Mouse (Mus musculus): ENCODE measurements at regions not wholly inside any gene's neighbourhood (a gene's known extent, or its start where the extent isn't known, plus 50 kb on each side); places are given as distances from the start of the nearest gene placed in this dataset.

DNA sequence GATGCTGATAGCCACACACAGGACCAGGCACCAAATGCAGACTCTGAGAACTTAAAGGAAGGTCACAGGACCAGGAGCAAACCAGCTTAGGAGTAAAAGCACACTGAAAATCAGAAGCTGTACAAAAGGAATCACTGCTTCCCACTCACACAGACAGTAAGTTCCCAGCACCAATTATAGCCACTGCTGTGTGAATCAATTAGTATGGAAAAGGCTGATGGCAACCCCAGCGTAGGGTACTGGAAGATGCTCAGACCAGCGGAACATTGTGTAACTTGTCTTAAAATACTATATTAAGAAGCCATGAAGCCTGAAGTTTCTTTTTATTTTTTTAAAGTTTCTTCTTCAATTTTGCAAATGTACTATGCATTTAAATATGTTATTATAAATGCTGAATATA lies 115.8 kb downstream of the Lnpk start:
- no peak for DNase-seq

- no peak for DNase-seq
These were observed 117.9 kb downstream of the Lnpk start for GRCm38 (mm10) chr2:74461211-74461844.

- no peak for DNase-seq
These were observed 124.8 kb downstream of the Lnpk start for GRCm38 (mm10) chr2:74454431-74454830.

GRCm38 (mm10) chr2:74452679-74453078 lies 126.6 kb downstream of the Lnpk start:
- DNase-seq, result no peak

DNA sequence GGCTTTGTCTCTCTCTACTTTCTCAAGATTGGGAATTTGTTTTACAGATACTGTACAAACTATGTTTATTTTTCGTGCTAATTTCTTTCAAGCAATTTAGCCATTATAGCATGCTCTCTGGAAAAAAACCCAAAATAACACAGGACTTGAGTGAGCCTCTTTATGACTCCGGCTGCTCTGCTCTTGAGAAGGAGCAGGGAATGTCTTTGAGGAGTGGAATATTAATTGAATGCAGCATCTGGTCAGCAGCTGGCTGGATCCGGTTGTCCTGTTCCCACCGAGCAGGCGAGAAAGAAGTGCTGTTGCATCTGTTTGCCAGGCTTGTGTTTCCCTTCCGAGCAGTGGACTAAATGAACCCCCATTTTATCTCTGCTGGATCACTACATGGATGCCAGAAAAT lies 127.7 kb downstream of the Lnpk start:
- peak; percentile 25 for DNase-seq

DNA sequence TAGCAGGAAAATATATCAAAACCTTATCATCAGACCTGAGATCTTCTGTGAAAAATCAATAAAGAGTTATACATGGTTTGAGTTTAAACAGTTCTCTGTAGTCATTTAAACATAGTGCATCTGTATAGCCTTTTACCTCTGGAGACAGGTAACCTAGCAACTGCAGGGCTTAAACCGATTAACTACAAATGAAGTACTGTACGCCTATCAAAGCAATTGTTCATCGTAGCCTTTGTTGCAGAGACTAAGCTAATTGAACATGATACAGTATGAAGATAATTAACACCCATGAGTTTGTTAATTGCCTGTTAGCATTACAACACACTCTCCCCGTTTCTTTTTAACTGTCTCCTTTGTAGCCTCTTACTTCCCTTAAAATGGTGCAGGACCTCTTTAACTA lies 128.2 kb downstream of the Lnpk start:
- no peak for DNase-seq

DNA sequence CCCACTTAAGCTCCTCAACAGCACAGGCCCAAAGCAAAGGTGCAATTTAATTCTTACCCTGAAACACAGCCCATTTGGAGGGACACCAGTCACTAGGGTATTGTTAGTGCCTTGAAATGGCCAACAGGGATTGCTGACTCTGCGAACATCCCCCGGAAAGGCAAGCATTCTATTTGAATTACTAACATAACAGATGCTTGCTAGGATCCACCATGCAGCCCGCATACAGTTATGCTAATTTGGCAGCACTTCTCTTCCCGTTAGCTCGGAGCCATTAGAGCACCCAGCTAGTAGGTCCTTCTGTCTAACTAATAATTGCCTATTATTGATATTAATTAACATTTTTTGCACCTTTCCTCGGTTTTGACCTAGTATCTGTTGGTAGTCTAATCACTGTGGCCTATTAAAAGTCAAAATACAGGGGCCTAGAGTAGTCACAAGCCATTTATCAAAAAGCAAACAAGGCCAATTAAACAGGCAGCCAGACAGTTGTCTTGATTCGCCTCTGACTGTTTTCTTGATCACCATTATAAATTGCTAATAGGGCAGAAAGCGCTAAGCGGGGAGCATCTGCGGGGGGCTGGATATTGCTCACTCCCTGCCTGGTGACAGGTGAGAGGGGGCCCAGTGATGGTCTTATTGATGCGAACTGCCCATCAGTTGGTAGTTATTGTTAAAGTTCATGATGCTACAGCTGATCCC lies 129.0 kb downstream of the Lnpk start:
- no peak for DNase-seq

DNA sequence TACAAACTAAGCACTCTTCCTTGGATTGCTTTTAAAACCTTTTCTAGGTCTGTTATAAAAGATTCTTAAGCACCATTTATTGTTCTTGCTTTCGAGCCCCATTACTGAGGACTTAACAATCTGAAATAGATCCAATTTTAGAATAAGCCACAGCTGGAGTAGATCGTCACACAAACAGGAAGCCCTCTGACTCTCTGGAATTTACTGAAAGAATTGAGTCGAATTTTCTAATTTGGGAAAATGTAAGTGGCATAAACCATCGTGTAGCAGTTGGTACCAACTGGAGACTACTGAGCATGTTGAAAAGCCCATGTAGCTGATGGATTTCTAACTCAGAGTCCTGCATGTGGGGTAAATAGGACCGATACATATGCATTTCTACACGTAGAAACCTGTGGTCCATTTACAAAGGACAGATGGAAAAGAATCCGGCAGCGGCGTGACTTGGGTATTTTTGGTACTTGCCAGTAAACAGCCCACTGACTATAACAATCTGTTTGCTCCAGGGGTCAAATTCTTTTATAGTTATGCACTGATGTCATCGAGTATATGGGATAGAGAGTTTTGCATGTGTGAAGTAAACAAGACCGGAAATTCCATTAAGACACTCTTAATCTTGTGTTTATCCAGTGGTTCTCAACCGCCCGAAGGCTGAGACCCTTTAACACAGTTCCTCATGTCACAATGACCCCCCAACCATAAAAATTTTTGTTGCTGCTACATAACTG lies 143.9 kb downstream of the Lnpk start:
- no peak for DNase-seq

DNA sequence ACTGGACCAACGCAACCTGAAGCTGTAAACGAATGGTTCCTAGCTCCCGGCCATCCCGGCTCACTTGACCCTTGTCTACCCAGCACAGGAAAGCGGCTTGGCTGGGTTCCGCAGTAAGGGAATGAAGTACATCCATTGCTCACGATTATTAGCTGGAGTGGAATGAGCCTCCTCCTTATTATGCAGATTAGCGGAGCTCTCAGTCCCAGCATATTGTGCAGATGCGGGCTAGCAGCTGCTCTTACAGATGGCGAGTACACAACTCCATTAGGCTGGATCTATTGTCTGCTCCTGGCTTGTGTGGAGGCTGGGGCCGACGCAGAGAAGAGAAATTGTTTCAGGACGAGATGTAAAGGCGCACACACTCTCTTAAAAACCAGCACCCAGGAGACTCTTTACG lies 152.5 kb downstream of the Lnpk start:
- DNase-seq, result no peak

- no peak for DNase-seq
These were observed 154.5 kb downstream of the Lnpk start for GRCm38 (mm10) chr2:74424726-74425125.

DNA sequence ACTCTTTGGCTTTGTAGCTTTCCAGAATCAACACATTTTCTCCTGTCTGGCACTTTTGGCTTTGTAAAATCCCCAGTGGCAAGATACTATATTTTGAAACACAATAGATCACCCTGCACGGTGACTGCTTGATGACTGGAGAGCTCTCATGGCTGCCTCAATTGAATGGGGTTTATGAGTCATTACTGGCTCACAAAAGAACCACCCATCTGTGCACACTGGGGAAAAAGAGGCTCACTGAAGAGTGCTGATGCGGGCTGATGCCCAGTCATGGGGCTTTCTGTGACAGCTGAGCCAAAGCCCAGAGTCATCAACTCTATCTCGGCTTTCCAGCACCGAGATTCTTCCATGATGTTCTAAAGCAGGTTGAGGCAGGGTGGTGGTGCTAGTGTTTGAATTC lies 163.1 kb downstream of the Lnpk start:
- DNase-seq, result no peak

GRCm38 (mm10) chr2:74414721-74415120 lies 164.5 kb downstream of the Lnpk start:
- no peak for DNase-seq

- peak; percentile 54 for DNase-seq
These were observed 169.3 kb downstream of the Lnpk start for GRCm38 (mm10) chr2:74409856-74410404.

GRCm38 (mm10) chr2:74404493-74404892 lies 174.7 kb downstream of the Lnpk start:
- no peak for DNase-seq

- peak; percentile 22 for DNase-seq
These were observed 188.2 kb downstream of the Lnpk start for GRCm38 (mm10) chr2:74391064-74391463.

GRCm38 (mm10) chr2:74388078-74388477 lies 191.2 kb downstream of the Lnpk start:
- no peak for DNase-seq

GRCm38 (mm10) chr2:74384918-74385317 lies 194.3 kb downstream of the Lnpk start:
- DNase-seq, result no peak

- DNase-seq, result no peak
These were observed 198.5 kb downstream of the Lnpk start for GRCm38 (mm10) chr2:74380574-74381287.

DNA sequence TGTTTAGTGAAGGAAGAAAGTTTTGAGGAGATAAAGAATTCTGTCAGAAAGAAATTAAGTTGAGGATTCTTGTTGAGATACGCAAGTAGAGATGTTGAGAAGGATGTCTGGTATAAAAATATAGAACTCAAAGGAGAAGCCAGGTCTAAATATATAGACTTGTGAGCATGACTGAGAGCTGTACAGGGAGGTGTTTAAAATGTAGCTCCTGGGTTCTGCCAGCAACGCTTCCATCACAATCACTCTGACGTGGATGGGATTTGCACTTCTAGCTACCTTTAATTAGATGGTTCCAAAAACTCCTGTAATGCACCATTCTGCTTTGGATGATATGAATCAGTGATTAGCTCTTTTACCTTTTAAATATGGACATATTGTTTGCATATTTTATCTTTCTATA lies 200.5 kb downstream of the Lnpk start:
- no peak for DNase-seq

DNA sequence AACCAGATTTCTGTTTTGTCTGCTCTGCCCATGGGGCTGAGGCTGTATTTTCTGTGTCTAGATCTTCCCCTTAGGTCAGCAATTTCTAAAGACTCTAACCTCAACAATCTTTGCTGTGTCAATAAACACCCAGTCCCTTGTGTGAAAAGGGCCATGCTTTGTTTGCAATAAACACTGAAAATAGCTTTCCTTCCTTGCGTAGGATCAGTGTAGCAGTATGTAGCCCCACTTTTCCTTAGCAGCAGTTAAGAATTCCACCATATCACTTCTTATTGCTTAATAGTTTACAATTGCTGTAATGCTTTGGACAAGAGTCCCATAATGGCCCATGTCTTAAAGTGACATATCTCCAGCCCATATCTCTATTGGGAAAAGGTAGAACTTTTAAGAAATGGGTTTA lies 205.3 kb downstream of the Lnpk start:
- DNase-seq, result no peak

GRCm38 (mm10) chr2:74373056-74373455 lies 206.2 kb downstream of the Lnpk start:
- no peak for DNase-seq

DNA sequence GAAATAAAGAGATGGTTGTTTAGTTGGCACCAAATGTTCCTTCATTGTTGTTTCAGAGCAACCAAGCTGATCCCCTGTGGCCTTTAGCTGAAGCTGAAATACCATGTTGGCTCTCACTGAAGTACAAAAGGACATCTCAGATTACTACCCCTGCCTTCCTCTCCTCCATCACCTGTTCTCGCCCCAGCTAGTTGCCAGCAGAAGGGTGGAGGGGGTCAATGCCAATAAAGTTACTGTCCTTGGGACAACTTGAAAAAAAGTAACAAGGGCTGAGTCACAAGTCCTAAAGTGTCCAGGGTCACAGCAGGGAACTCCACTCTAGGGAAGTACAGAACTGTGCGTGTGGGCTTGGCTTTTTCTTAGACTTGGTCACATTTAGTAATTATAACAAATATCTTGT lies 216.0 kb downstream of the Lnpk start:
- no peak for DNase-seq

DNA sequence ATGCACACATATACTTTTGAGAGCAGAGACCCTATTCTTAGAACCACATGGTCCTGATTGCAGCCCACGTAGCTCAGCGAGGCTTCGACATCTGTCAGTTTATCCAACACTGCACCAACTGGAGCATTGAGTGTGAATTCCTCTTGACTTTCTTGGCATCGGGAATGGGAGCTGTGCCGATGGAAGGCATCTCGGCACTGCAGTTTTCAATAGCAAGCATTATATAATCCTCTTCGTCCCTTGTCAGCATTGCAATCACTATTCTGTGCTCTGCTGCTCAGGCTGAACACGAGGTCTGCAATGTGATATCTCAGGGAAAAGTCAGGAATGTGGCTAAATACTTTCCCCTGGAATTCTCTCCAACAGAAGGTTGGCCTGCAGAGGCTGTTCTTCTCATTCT lies 224.6 kb downstream of the Lnpk start:
- no peak for DNase-seq

Measured in lung, postnatal 14 days (tissue).